Mouse (Mus musculus): ENCODE results near the gene Odf3b.

- peak; percentile 56 for TF ChIP-seq POLR2A (IDR thresholded peaks at IDR 0.05; ENCODE audit: low read depth, low read length)
- no peak for TF ChIP-seq CTCF (IDR thresholded peaks at IDR 0.05; ENCODE audit: borderline replicate concordance, insufficient read depth, low read length)
Observed at GRCm38 (mm10) chr15:89356372-89356771, 22.7 kb downstream of the Odf3b start.

All from embryonic fibroblast, embryonic 13.5 days (primary cell).